Mouse (Mus musculus) R1 (cell line): ENCODE results near the gene Gm42791.

Source experiments
- DNase-seq: peaks from one replicate; pipeline ENCODE4 v3.0.0-alpha.2; 2018; ENCODE audit warnings: low read depth, low spot score

The Gm42791 gene

GRCm38 (mm10) chr5:148994706-148995414 lies at the start of gene Gm42791:
Gene Gm42791, minus strand, starts transcription at chr5:148995147.
- DNase-seq = peak; percentile 71

DNA sequence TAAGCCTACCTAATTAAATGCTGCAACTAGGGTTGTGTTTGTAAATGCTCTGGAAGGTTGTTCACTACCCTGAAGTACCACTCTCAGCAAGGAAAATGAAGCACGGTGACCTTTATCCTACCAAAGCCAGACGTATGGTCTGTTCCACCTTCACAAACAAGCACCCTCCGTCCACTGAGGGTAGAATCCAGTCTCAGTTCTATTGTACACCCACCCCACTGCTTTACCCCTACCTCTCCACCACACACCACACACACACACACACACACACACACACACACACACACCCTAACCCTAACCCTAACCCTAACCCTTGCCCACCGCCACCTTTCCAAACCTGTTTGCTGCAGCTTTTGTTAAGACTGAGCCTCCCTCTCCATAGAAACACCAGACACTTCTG lies 49.1 kb upstream of the Gm42791 start:
- no peak for DNase-seq

DNA sequence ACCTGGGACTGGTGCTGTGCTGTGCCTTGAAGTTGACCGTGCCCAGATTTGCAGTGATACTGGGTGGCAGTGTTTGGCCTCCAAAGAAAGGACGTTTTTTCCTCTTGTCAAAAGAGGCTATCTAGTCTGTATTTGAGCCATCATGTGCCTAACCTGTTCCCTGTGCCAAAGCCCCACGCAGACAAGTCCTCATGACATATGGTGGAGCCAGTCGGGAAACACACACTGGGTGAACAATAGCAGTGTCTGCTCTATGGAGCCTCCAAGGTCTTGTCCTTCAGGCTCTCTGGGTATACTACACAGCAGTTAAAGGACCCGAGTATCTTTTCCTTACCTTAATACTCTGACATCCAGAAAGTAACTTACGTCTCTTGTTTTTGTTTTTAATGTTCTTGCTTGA lies 48.3 kb upstream of the Gm42791 start:
- no peak for DNase-seq

DNA sequence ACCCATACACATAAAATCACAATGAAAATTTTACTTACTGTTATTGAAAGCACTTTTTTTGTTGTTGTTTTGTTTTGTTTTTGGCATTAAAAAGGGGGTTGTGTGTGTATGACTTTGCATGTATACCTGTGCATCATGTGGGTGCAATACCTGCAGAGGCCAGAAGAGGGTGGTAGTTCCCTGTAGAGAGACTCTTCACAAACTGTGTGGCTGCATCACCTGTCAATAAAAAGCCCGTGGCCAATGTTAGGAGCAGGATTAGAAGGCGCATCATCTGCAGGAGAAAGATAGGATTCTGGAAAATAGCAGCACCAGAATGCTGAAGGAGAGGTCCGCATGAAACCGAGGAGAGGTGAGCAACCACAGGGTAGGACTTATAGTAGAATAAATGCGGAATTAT lies 44.9 kb upstream of the Gm42791 start:
- DNase-seq = peak; percentile 92

GRCm38 (mm10) chr5:149037729-149038128 lies 42.8 kb upstream of the Gm42791 start:
- peak; percentile 54 for DNase-seq

DNA sequence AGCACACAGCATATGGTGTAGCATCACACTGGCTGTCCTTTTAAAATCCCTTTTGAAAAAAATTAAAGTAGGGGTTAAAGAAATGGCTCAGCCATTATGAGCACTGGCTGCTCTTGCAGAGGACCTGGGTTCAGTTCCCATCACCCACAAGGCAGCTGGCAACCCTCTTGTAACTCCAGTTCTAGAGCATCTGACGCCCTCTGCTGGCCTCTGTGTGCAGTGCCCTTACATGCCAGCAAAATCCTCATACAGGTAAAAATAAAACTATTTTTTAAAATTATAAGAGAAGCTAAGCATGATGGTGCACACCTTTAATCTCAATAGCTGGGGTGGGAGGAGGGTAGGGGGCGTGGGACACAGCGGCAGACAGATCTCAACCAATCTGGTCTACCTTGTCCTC lies 42.0 kb upstream of the Gm42791 start:
- DNase-seq = peak; percentile 27

- DNase-seq = no peak
These were observed 37.5 kb upstream of the Gm42791 start for GRCm38 (mm10) chr5:149032438-149032837.

- peak; percentile 63 for DNase-seq
These were observed 36.3 kb upstream of the Gm42791 start for GRCm38 (mm10) chr5:149031199-149031750.

GRCm38 (mm10) chr5:149030103-149030502 lies 35.2 kb upstream of the Gm42791 start:
- no peak for DNase-seq

- no peak for DNase-seq
These were observed 33.4 kb upstream of the Gm42791 start for GRCm38 (mm10) chr5:149028394-149028793.

DNA sequence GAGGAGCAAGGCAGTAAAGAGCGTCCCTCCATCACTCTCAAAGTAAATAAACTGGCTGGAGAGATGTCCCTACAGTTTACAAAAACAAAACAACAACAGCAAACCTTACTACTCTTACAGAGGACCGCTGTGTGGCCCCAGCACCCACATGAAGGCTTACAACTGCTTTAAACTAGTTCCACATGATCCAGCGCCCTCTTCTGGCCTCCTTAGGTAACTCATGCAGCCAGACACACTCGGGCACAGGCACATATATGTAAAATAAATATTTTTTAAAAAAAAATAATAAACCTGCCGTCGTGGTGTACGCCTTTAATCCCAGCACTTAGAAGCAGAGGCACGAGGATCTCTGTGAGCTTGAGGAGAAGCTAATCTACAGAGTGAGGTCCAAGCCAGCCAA lies 32.4 kb upstream of the Gm42791 start:
- peak; percentile 60 for DNase-seq

DNA sequence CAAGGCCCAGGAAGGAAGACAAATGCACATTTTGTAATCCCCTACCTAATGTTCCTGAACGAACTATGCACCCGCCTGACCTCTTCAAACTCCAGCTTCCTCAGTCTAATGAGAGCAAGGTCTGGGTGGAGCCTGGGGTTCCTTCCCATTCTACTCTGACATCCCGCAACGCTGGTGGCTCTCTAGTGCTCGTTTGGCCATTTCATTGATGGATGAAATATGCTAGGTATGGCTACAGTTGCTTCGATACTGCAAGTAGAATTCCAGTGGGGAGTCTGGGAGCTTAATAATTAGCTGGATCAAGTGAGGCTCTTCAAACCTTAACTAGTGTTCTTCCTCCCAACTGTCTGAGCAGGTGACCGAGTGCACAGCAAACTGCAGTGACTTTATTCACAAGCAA lies 26.2 kb upstream of the Gm42791 start:
- no peak for DNase-seq

DNA sequence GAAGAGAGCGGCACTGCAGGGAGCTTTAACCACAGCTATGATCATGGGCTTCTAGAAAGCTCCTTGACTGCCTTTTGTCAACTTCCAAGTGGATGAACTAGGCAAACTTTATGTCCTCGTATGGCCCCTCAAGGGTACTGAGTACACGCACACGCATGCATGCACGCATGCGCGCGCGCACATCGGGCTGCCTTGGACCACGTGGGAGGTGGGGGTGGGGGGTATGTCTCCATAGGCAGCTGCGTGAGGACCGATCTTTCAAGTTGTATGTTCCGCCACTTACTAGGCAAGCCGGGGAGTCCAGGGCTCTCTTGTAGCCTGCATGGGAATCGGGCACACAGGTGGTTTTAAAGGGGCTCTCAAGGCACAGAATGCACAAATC lies 25.7 kb upstream of the Gm42791 start:
- DNase-seq = no peak

DNA sequence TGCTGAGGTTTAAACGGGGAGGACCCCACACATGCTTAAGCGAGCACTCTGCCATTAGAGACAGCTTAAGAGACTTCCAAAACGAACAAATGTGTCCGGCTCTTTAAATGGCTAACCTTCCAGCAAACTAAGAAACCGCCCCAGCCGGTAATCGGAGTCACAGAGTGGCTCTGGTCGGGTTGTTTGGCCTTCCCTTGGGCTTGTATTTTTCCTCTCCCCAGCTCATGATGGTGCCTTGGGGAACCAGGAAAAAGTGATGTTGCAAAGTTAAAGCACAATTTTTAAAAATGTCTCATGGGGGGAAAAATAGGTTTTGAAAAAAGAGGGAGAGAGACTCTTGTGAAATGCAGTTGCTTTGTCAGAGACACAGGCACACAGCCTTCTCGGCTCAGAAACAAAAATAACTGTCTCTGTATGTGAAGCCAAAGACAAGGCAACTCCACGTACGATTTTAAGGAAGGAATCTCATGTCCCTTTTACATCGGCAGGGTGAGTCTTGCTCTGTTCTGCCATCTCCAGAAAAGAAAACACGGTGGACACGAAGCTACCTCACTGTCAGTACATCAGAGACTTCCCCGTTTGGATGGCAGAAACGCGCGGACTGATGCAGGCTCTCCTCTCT lies 25.2 kb upstream of the Gm42791 start:
- DNase-seq = no peak

GRCm38 (mm10) chr5:149017666-149018415 lies 22.9 kb upstream of the Gm42791 start:
- DNase-seq = no peak

DNA sequence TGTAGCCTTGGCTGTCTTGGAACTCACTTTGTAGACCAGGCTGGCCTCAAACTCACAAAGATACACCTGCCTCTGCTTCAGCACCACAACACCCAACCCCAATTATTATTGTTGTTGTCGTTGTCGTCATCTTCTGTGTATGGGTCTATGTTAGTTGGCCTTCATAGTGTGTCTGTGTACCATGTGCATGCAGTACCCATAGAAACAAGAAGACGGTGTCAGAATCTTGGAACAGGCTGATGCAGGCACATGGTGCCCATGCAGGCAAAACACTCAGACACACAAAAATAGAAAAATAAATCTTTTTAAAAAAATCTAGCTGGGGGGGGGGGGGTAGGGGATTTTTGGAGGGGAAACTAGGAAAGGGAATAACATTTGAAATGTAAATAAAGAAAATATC lies 22.2 kb upstream of the Gm42791 start:
- no peak for DNase-seq

DNA sequence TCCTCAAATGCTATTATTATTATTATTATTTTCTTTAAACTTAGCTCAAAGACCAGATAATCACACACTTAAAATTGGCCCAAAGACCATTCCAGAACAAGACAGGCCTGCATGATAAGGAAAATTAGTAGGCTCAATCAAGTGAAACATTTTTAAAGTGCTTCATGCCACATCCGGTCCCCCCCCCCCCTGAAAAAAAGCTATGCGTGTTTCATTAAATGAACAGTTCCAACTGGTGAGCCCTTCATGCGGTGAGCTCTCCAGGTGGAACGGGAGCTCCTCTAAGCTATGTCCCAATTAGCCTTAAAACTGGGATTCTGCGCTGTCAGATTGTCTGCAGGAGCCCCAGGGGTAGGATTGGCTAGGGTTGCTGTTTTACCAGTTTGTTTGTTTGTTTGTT lies 21.3 kb upstream of the Gm42791 start:
- DNase-seq = no peak

DNA sequence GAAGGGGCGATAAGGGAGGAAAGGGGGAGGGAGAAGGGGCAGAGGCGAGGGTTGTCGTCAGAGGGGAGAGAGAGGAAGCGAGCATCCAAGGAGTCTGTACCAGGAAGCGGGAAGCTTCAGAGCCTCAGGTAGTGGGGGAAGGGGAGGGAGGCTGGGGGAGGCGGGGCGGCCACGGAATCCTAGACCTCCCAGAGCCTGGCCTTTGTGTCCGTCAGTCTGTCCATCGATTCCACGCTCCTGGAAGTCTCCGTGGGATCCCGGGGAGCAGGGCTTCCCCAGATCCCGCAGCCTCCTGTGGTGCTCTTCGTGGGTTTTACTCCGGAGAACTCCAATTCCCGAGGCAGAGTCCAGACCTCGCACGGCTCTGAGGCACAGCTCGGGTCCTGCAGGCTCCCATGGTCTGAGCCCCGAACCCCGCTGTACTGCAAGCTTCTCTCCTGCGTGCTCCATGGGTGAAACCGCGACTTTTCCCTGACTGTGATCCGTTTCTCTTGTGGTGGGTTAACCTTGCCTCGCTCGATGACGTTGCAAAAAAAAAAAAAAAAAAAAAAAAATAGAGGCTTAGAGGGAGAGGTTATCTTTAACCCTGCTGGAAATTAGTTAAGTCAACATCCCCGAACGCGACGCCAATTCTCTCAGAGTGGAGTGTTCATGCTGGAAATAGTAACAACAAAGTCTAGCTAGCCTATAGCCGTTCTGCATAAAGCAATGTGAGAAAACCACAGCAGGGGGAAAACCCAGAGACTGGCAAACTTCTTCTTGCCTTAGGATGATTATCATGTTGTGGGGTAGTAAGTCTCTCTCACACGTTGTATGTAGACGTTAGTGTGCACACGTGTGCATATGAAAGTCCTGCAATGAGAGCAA lies 20.6 kb upstream of the Gm42791 start:
- DNase-seq = no peak

DNA sequence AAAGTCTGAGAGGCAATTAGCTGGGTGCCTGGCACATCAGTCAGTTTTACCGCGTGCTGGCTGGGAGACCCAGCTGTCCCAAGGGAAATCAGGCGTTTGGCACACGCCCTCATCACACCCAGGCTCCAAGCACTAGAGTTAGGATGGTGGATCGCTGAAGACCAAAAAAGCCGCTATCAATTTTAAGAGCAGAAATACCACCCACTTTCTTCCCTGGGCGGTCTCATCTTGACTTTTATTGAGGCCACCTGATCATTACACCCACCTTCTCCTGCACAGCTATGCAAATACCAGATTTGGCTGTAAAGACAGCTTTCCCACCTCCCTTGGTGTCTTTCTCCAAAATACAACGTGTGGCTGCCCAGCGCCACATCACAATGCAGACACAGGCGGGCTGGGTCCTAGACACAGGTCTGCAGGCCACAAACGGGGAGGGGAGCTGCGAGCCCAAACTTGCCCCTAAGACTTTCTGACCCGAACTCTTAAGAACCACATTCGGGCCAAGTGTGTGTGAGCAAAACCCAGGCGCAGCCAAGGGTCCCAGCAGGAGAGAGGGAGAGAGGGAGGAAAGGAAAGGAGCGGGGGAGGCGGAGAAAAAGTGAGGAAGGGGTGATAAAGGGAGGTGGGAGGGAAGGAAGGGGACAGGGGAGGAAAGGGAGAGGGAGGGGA lies 19.8 kb upstream of the Gm42791 start:
- DNase-seq = no peak

- DNase-seq = no peak
These were observed 19.0 kb upstream of the Gm42791 start for GRCm38 (mm10) chr5:149013817-149014508.
